Mouse (Mus musculus): ENCODE measurements around the gene Alox5ap. TPM values are rescaled to one million over a fixed set of nuclear protein-coding genes. Genes with fewer than 3 reads are reported as not detected.

The Alox5ap gene
- polyA plus RNA-seq, 1 experiment from 2014 or later: 11.2 TPM

GRCm38 (mm10) chr5:149329098-149329887 is 64.7 kb downstream of the Alox5ap start:
- Histone ChIP-seq H3K27ac (ENCODE audit: low read length) (peak overlapping the region; percentile 28; the same call in 1 of the 2 replicates), H3K9me3 (ENCODE audit: control insufficient read depth, low read depth, low read length) (no peaks in the 10 kb centered on the region), H3K9ac (replicated peaks; ENCODE audit: low read depth, low read length) (no peak overlapping the region), H3K4me2 (replicated peaks; ENCODE audit: low read depth, low read length) (no peak overlapping the region), H3K36me3 (ENCODE audit: control insufficient read depth, insufficient read depth, low read length) (no peaks in the 10 kb centered on the region), H3K4me3 (ENCODE audit: low read depth, low read length) (no peak overlapping the region), H3K4me1 (ENCODE audit: control insufficient read depth, insufficient read depth, low read length) (peaks cover 20% of the 10 kb centered on the region), H3K27me3 (ENCODE audit: control insufficient read depth, insufficient read depth, low read length) (no peaks in the 10 kb centered on the region)
- WGBS: 55% methylated on average over 12 of the region's 12 CpGs
- ATAC-seq (ENCODE audit: insufficient number of reproducible peaks, insufficient read depth, low FRiP score, low read depth): no peak

- Histone ChIP-seq H3K4me3 (ENCODE audit: low read depth, low read length) (no peak overlapping the region), H3K4me2 (replicated peaks; ENCODE audit: low read depth, low read length) (no peak overlapping the region), H3K9me3 (ENCODE audit: control insufficient read depth, low read depth, low read length) (no peaks in the 10 kb centered on the region), H3K4me1 (ENCODE audit: control insufficient read depth, insufficient read depth, low read length) (peaks cover 19% of the 10 kb centered on the region), H3K36me3 (ENCODE audit: control insufficient read depth, insufficient read depth, low read length) (no peaks in the 10 kb centered on the region), H3K9ac (replicated peaks; ENCODE audit: low read depth, low read length) (no peak overlapping the region), H3K27me3 (ENCODE audit: control insufficient read depth, insufficient read depth, low read length) (no peaks in the 10 kb centered on the region), H3K27ac (ENCODE audit: low read length) (no peak overlapping the region)
- ATAC-seq (ENCODE audit: insufficient number of reproducible peaks, insufficient read depth, low FRiP score, low read depth): no peak
- 24% methylated on average over 1 of the region's 1 CpGs for WGBS
Observed at GRCm38 (mm10) chr5:149330601-149331000, 66.0 kb downstream of the Alox5ap start.

- H3K9ac ChIP-seq (replicated peaks; ENCODE audit: low read depth, low read length): no peak overlapping the region
- no peak overlapping the region for H3K4me2 ChIP-seq (replicated peaks; ENCODE audit: low read depth, low read length)
- no peak overlapping the region for H3K4me3 ChIP-seq (ENCODE audit: low read depth, low read length)
- H3K4me1 ChIP-seq (ENCODE audit: control insufficient read depth, insufficient read depth, low read length): peaks cover 19% of the 10 kb centered on the region
- peak overlapping the region; percentile 33; the same call in 1 of the 2 replicates for H3K27ac ChIP-seq (ENCODE audit: low read length)
- no peaks in the 10 kb centered on the region for H3K36me3 ChIP-seq (ENCODE audit: control insufficient read depth, insufficient read depth, low read length)
- ATAC-seq (ENCODE audit: insufficient number of reproducible peaks, insufficient read depth, low FRiP score, low read depth): no peak
- no peaks in the 10 kb centered on the region for H3K27me3 ChIP-seq (ENCODE audit: control insufficient read depth, insufficient read depth, low read length)
- H3K9me3 ChIP-seq (ENCODE audit: control insufficient read depth, low read depth, low read length): no peaks in the 10 kb centered on the region
- 38% methylated on average over 10 of the region's 10 CpGs for WGBS
Observed at GRCm38 (mm10) chr5:149331407-149332143, 67.0 kb downstream of the Alox5ap start.

- Histone ChIP-seq H3K27me3 (ENCODE audit: control insufficient read depth, insufficient read depth, low read length) (no peaks in the 10 kb centered on the region), H3K36me3 (ENCODE audit: control insufficient read depth, insufficient read depth, low read length) (no peaks in the 10 kb centered on the region), H3K9ac (replicated peaks; ENCODE audit: low read depth, low read length) (no peak overlapping the region), H3K4me3 (ENCODE audit: low read depth, low read length) (no peak overlapping the region), H3K4me2 (replicated peaks; ENCODE audit: low read depth, low read length) (no peak overlapping the region), H3K27ac (ENCODE audit: low read length) (no peak overlapping the region), H3K9me3 (ENCODE audit: control insufficient read depth, low read depth, low read length) (no peaks in the 10 kb centered on the region), H3K4me1 (ENCODE audit: control insufficient read depth, insufficient read depth, low read length) (peaks cover 19% of the 10 kb centered on the region)
- ATAC-seq (ENCODE audit: insufficient number of reproducible peaks, insufficient read depth, low FRiP score, low read depth): no peak
- 89% methylated on average over 4 of the region's 4 CpGs for WGBS
Observed at GRCm38 (mm10) chr5:149332787-149333186, 68.2 kb downstream of the Alox5ap start.

GRCm38 (mm10) chr5:149333941-149334698 is 69.6 kb downstream of the Alox5ap start:
- no peaks in the 10 kb centered on the region for H3K9me3 ChIP-seq (ENCODE audit: control insufficient read depth, low read depth, low read length)
- H3K4me3 ChIP-seq (ENCODE audit: low read depth, low read length): no peak overlapping the region
- H3K9ac ChIP-seq (replicated peaks; ENCODE audit: low read depth, low read length): no peak overlapping the region
- ATAC-seq (ENCODE audit: insufficient number of reproducible peaks, insufficient read depth, low FRiP score, low read depth): no peak
- H3K36me3 ChIP-seq (ENCODE audit: control insufficient read depth, insufficient read depth, low read length): no peaks in the 10 kb centered on the region
- WGBS: 89% methylated on average over 8 of the region's 8 CpGs
- no peak overlapping the region for H3K27ac ChIP-seq (ENCODE audit: low read length)
- no peak overlapping the region for H3K4me2 ChIP-seq (replicated peaks; ENCODE audit: low read depth, low read length)
- peaks cover 19% of the 10 kb centered on the region for H3K4me1 ChIP-seq (ENCODE audit: control insufficient read depth, insufficient read depth, low read length)
- no peaks in the 10 kb centered on the region for H3K27me3 ChIP-seq (ENCODE audit: control insufficient read depth, insufficient read depth, low read length)

- Histone ChIP-seq H3K27me3 (ENCODE audit: control insufficient read depth, insufficient read depth, low read length) (no peaks in the 10 kb centered on the region), H3K9me3 (ENCODE audit: control insufficient read depth, low read depth, low read length) (no peaks in the 10 kb centered on the region), H3K36me3 (ENCODE audit: control insufficient read depth, insufficient read depth, low read length) (no peaks in the 10 kb centered on the region), H3K4me3 (ENCODE audit: low read depth, low read length) (no peak overlapping the region), H3K27ac (ENCODE audit: low read length) (no peak overlapping the region), H3K4me1 (ENCODE audit: control insufficient read depth, insufficient read depth, low read length) (peaks cover 16% of the 10 kb centered on the region), H3K4me2 (replicated peaks; ENCODE audit: low read depth, low read length) (no peak overlapping the region), H3K9ac (replicated peaks; ENCODE audit: low read depth, low read length) (no peak overlapping the region)
- WGBS: 90% methylated on average over 12 of the region's 12 CpGs
- no peak for ATAC-seq (ENCODE audit: insufficient number of reproducible peaks, insufficient read depth, low FRiP score, low read depth)
Observed at GRCm38 (mm10) chr5:149335009-149335408, 70.4 kb downstream of the Alox5ap start.

- H3K9me3 ChIP-seq (ENCODE audit: control insufficient read depth, low read depth, low read length): no peaks in the 10 kb centered on the region
- H3K4me2 ChIP-seq (replicated peaks; ENCODE audit: low read depth, low read length): no peak overlapping the region
- H3K27me3 ChIP-seq (ENCODE audit: control insufficient read depth, insufficient read depth, low read length): no peaks in the 10 kb centered on the region
- peak; percentile 73 for ATAC-seq (ENCODE audit: insufficient number of reproducible peaks, insufficient read depth, low FRiP score, low read depth)
- 43% methylated on average over 21 of the region's 21 CpGs for WGBS
- no peak overlapping the region for H3K4me3 ChIP-seq (ENCODE audit: low read depth, low read length)
- H3K4me1 ChIP-seq (ENCODE audit: control insufficient read depth, insufficient read depth, low read length): peaks cover 16% of the 10 kb centered on the region
- H3K9ac ChIP-seq (replicated peaks; ENCODE audit: low read depth, low read length): no peak overlapping the region
- no peak overlapping the region for H3K27ac ChIP-seq (ENCODE audit: low read length)
- H3K36me3 ChIP-seq (ENCODE audit: control insufficient read depth, insufficient read depth, low read length): no peaks in the 10 kb centered on the region
Observed at GRCm38 (mm10) chr5:149335563-149336238, 71.1 kb downstream of the Alox5ap start.

GRCm38 (mm10) chr5:149337148-149337547 is 72.6 kb downstream of the Alox5ap start:
- no peak overlapping the region for H3K9ac ChIP-seq (replicated peaks; ENCODE audit: low read depth, low read length)
- no peak overlapping the region for H3K4me3 ChIP-seq (ENCODE audit: low read depth, low read length)
- no peaks in the 10 kb centered on the region for H3K36me3 ChIP-seq (ENCODE audit: control insufficient read depth, insufficient read depth, low read length)
- ATAC-seq (ENCODE audit: insufficient number of reproducible peaks, insufficient read depth, low FRiP score, low read depth): no peak
- H3K4me1 ChIP-seq (ENCODE audit: control insufficient read depth, insufficient read depth, low read length): 0 out of 2 replicates have a peak, but pooled peaks cover 5% of the 10 kb centered on the region
- WGBS: 86% methylated on average over 10 of the region's 10 CpGs
- H3K27ac ChIP-seq (ENCODE audit: low read length): no peak overlapping the region
- no peaks in the 10 kb centered on the region for H3K9me3 ChIP-seq (ENCODE audit: control insufficient read depth, low read depth, low read length)
- H3K27me3 ChIP-seq (ENCODE audit: control insufficient read depth, insufficient read depth, low read length): no peaks in the 10 kb centered on the region
- no peak overlapping the region for H3K4me2 ChIP-seq (replicated peaks; ENCODE audit: low read depth, low read length)
